Mouse (Mus musculus) heart, embryonic 16.5 days (tissue): Measurements from ENCODE around the gene Strc. TPM values are rescaled to one million over a fixed set of nuclear protein-coding genes. Genes with fewer than 3 reads are reported as not detected.

Source experiments
- ATAC-seq: fragments of 200-750 bp; cut with Nextera tagmentation; replicated peaks from 2 replicates; pipeline ENCODE4 v1.8.0; 2017; ENCODE audit warnings: moderate number of reproducible peaks; ENCODE audit not compliant: insufficient read depth, low FRiP score; ENCODE audit errors: extremely low read depth
- H3K27ac ChIP-seq: fragments of 300-500 bp; sonication (generic); 2 replicates; pipeline ENCODE4 v1.5.1; 2014; ENCODE audit warnings: mild to moderate bottlenecking, low read length, control low read depth, moderate library complexity
- H3K27me3 ChIP-seq: fragments of 300-500 bp; sonication (generic); 2 replicates; pipeline ENCODE4 v1.6.1; 2014; ENCODE audit warnings: low read length, mixed read lengths; ENCODE audit not compliant: control insufficient read depth, insufficient read depth
- H3K36me3 ChIP-seq: fragments of 300-500 bp; sonication (generic); 2 replicates; pipeline ENCODE4 v1.6.1; 2014; ENCODE audit not compliant: control insufficient read depth, insufficient read depth
- H3K4me1 ChIP-seq: fragments of 300-500 bp; sonication (generic); 2 replicates; pipeline ENCODE4 v1.6.1; 2014; ENCODE audit warnings: low read length, mixed read lengths; ENCODE audit not compliant: control insufficient read depth, insufficient read depth
- H3K4me2 ChIP-seq: fragments of 300-500 bp; sonication (generic); 2 replicates; pipeline ENCODE4 v1.6.1; 2014; ENCODE audit warnings: low read depth, mild to moderate bottlenecking, control low read depth, low read length
- H3K4me3 ChIP-seq: fragments of 300-500 bp; sonication (generic); 2 replicates; pipeline ENCODE4 v1.5.1; 2014; ENCODE audit warnings: mild to moderate bottlenecking, control low read depth, low read length
- H3K9ac ChIP-seq: fragments of 300-500 bp; sonication (generic); 2 replicates; pipeline ENCODE4 v1.6.1; 2014; ENCODE audit warnings: low read length, control low read depth
- H3K9me3 ChIP-seq: fragments of 300-500 bp; sonication (generic); replicated peaks from 2 replicates; pipeline ENCODE4 v1.6.1; 2016; ENCODE audit warnings: low read length; ENCODE audit not compliant: control insufficient read depth
- WGBS: fragments of 180-500 bp; shearing (Covaris S2); extraction: QIAGEN DNeasy Blood & Tissue Kit; methylation state at CpG from one replicate; pipeline ENCODE4 v1.1.7; 2014; 5-methylcytosine and 5-hydroxymethylcytosine counted together
- polyA plus RNA-seq: library from polyadenylated mRNA; unstranded; fragments of >200 nt; fragmentation: Nextera tagmentation; extraction: Ambion mirVana; gene quantifications from 2 replicates; pipeline ENCODE4 v1.2.1, GENCODE M21; 2015

Strc gene
- polyA plus RNA-seq, 1 experiment from 2014 or later, result not detected

- Histone ChIP-seq H3K36me3 (peaks cover 6% of the 10 kb centered on the region), H3K4me3 (peak within 1 kb of the TSS; percentile 90), H3K4me2 (peak within 1 kb of the TSS; percentile 78), H3K9me3 (no peaks in the 10 kb centered on the region), H3K27me3 (no peaks in the 10 kb centered on the region), H3K4me1 (peaks cover 23% of the 10 kb centered on the region), H3K27ac (peak within 1 kb of the TSS; percentile 97), H3K9ac (peak within 1 kb of the TSS; percentile 99)
- WGBS, result under 1% methylated on average over 60 of the region's 68 CpGs
- peak; percentile 99 for ATAC-seq
Measured at GRCm38 (mm10) chr2:121413387-121414042, 26.5 kb upstream of the Strc start, which contains the start of the genes Pdia3 and Catsper2. Pdia3 (plus strand) TSS chr2:121413775. Catsper2 (minus strand) TSS chr2:121413792.

- 2% methylated on average over 4 of the region's 4 CpGs for WGBS
- ATAC-seq, result no peak
- peak overlapping the region; percentile 87 for H3K27ac ChIP-seq
- peak overlapping the region; percentile 99 for H3K9ac ChIP-seq
- no peaks in the 10 kb centered on the region for H3K27me3 ChIP-seq
- H3K4me2 ChIP-seq, result peak overlapping the region; percentile 78
- peaks cover 21% of the 10 kb centered on the region for H3K4me1 ChIP-seq
- H3K4me3 ChIP-seq, result peak overlapping the region; percentile 90
- H3K36me3 ChIP-seq, result 0 out of 2 replicates have a peak, but pooled peaks cover under 1% of the 10 kb centered on the region
- H3K9me3 ChIP-seq, result no peaks in the 10 kb centered on the region
Measured at GRCm38 (mm10) chr2:121412843-121413386, 25.9 kb upstream of the Strc start.

- no peaks in the 10 kb centered on the region for H3K9me3 ChIP-seq
- H3K27me3 ChIP-seq, result no peaks in the 10 kb centered on the region
- 42% methylated on average over 4 of the region's 4 CpGs for WGBS
- no peak overlapping the region for H3K4me3 ChIP-seq
- H3K4me2 ChIP-seq, result no peak overlapping the region
- no peak overlapping the region for H3K27ac ChIP-seq
- H3K4me1 ChIP-seq, result peaks cover 2% of the 10 kb centered on the region; the same call in 1 of the 2 replicates
- no peaks in the 10 kb centered on the region; the same call in 1 of the 2 replicates for H3K36me3 ChIP-seq
- no peak overlapping the region for H3K9ac ChIP-seq
- no peak for ATAC-seq
Measured at GRCm38 (mm10) chr2:121408160-121408559, 21.2 kb upstream of the Strc start.

- Histone ChIP-seq H3K4me1 (no peaks in the 10 kb centered on the region), H3K9me3 (0 out of 2 replicates have a peak, but pooled peaks cover 2% of the 10 kb centered on the region), H3K27me3 (no peaks in the 10 kb centered on the region), H3K4me2 (no peak overlapping the region), H3K36me3 (no peaks in the 10 kb centered on the region; the same call in 1 of the 2 replicates), H3K27ac (no peak overlapping the region), H3K9ac (no peak overlapping the region), H3K4me3 (no peak overlapping the region)
- no peak for ATAC-seq
Measured at GRCm38 (mm10) chr2:121403296-121403695, 16.3 kb upstream of the Strc start.

- Histone ChIP-seq H3K4me2 (no peak overlapping the region), H3K36me3 (no peaks in the 10 kb centered on the region), H3K9ac (no peak overlapping the region), H3K4me3 (no peak overlapping the region), H3K9me3 (no peaks in the 10 kb centered on the region), H3K27me3 (no peaks in the 10 kb centered on the region), H3K4me1 (no peaks in the 10 kb centered on the region), H3K27ac (no peak overlapping the region)
- WGBS, result 13% methylated on average over 8 of the region's 8 CpGs
- no peak for ATAC-seq
Measured at GRCm38 (mm10) chr2:121396624-121397023, 9.7 kb upstream of the Strc start.

- H3K27me3 ChIP-seq, result no peaks in the 10 kb centered on the region
- H3K4me2 ChIP-seq, result no peak overlapping the region
- ATAC-seq, result no peak
- no peaks in the 10 kb centered on the region for H3K4me1 ChIP-seq
- no peak overlapping the region for H3K9ac ChIP-seq
- H3K4me3 ChIP-seq, result no peak overlapping the region
- no peaks in the 10 kb centered on the region for H3K9me3 ChIP-seq
- no peak overlapping the region for H3K27ac ChIP-seq
- no peaks in the 10 kb centered on the region for H3K36me3 ChIP-seq
- 49% methylated on average over 2 of the region's 2 CpGs for WGBS
Measured at GRCm38 (mm10) chr2:121374766-121375165, 12.2 kb downstream of the Strc start.

GRCm38 (mm10) chr2:121372266-121372665 lies 14.7 kb downstream of the Strc start:
- no peak for ATAC-seq
- H3K27me3 ChIP-seq, result no peaks in the 10 kb centered on the region
- H3K27ac ChIP-seq, result no peak overlapping the region
- H3K36me3 ChIP-seq, result no peaks in the 10 kb centered on the region
- 55% methylated on average over 3 of the region's 3 CpGs for WGBS
- no peak overlapping the region for H3K4me2 ChIP-seq
- H3K9ac ChIP-seq, result no peak overlapping the region
- no peak overlapping the region for H3K4me3 ChIP-seq
- no peaks in the 10 kb centered on the region for H3K4me1 ChIP-seq
- no peaks in the 10 kb centered on the region for H3K9me3 ChIP-seq

- no peak for ATAC-seq
- 81% methylated on average over 5 of the region's 5 CpGs for WGBS
- H3K4me2 ChIP-seq, result no peak overlapping the region
- no peak overlapping the region for H3K27ac ChIP-seq
- H3K36me3 ChIP-seq, result no peaks in the 10 kb centered on the region
- no peak overlapping the region for H3K4me3 ChIP-seq
- no peaks in the 10 kb centered on the region for H3K27me3 ChIP-seq
- no peaks in the 10 kb centered on the region for H3K9me3 ChIP-seq
- H3K4me1 ChIP-seq, result no peaks in the 10 kb centered on the region
- no peak overlapping the region for H3K9ac ChIP-seq
Measured at GRCm38 (mm10) chr2:121370921-121371320, 16.0 kb downstream of the Strc start.

GRCm38 (mm10) chr2:121368831-121369230 lies 18.1 kb downstream of the Strc start:
- Histone ChIP-seq H3K4me1 (no peaks in the 10 kb centered on the region), H3K4me3 (no peak overlapping the region), H3K36me3 (no peaks in the 10 kb centered on the region), H3K9ac (no peak overlapping the region), H3K27ac (no peak overlapping the region), H3K9me3 (no peaks in the 10 kb centered on the region), H3K4me2 (no peak overlapping the region), H3K27me3 (no peaks in the 10 kb centered on the region)
- 80% methylated on average over 2 of the region's 2 CpGs for WGBS
- ATAC-seq, result no peak
